Mouse (Mus musculus) c-Kit-positive CD71-positive TER-119-positive erythroid progenitor cells, embryonic 14.5 days (primary cell): ENCODE data around the gene Epb42.
"Not testable (repeated sequence)": the region's sequence is repeated elsewhere in the genome, so short reads cannot be mapped to it uniquely, and the experiment has no call there.

Experiments
- DNase-seq: peaks from one replicate; pipeline ENCODE4 v3.0.0-alpha.2; 2013; ENCODE audit warnings: low spot score

The Epb42 gene

GRCm38 (mm10) chr2:121007925-121008663 is 28.8 kb downstream of the Epb42 start, which contains the start of gene Ccndbp1:
Gene Ccndbp1, plus strand, starts transcription at chr2:121008403.
- DNase-seq: peak; percentile 87

- no peak for DNase-seq
These were observed 29.9 kb downstream of the Epb42 start for GRCm38 (mm10) chr2:121006986-121007385.

- DNase-seq: no peak
These were observed 32.7 kb downstream of the Epb42 start for GRCm38 (mm10) chr2:121004018-121004811.

- DNase-seq: no peak
These were observed 33.3 kb downstream of the Epb42 start for GRCm38 (mm10) chr2:121003586-121003985.

GRCm38 (mm10) chr2:120998863-120999262 is 38.0 kb downstream of the Epb42 start:
- DNase-seq: peak; percentile 31

- not testable (repeated sequence) for DNase-seq
These were observed 40.3 kb downstream of the Epb42 start for GRCm38 (mm10) chr2:120996607-120997006.

- DNase-seq: no peak
These were observed 45.7 kb downstream of the Epb42 start for GRCm38 (mm10) chr2:120991196-120991595.

GRCm38 (mm10) chr2:120985241-120985640 is 51.6 kb downstream of the Epb42 start:
- DNase-seq: peak; percentile 32

- no peak for DNase-seq
These were observed 53.3 kb downstream of the Epb42 start for GRCm38 (mm10) chr2:120983611-120984010.

GRCm38 (mm10) chr2:120980861-120981260 is 56.0 kb downstream of the Epb42 start:
- DNase-seq: no peak

GRCm38 (mm10) chr2:120979819-120980218 is 57.1 kb downstream of the Epb42 start:
- DNase-seq: no peak

GRCm38 (mm10) chr2:120978693-120979037 is 58.2 kb downstream of the Epb42 start:
- peak; percentile 22 for DNase-seq

- DNase-seq: no peak
These were observed 58.8 kb downstream of the Epb42 start for GRCm38 (mm10) chr2:120977926-120978692.

GRCm38 (mm10) chr2:120976990-120977925 is 59.6 kb downstream of the Epb42 start, which contains the start of gene Tmem62:
Gene Tmem62, plus strand, starts transcription at chr2:120977017.
- peak; percentile 72 for DNase-seq

GRCm38 (mm10) chr2:120976308-120976707 is 60.6 kb downstream of the Epb42 start:
- peak; percentile 57 for DNase-seq

GRCm38 (mm10) chr2:120972964-120973363 is 63.9 kb downstream of the Epb42 start:
- peak; percentile 38 for DNase-seq

- not testable (repeated sequence) for DNase-seq
These were observed 64.6 kb downstream of the Epb42 start for GRCm38 (mm10) chr2:120972257-120972656.

GRCm38 (mm10) chr2:120971766-120972165 is 65.1 kb downstream of the Epb42 start:
- no peak for DNase-seq

- peak; percentile 86 for DNase-seq
These were observed 66.3 kb downstream of the Epb42 start, which contains the start of gene Ubr1 for GRCm38 (mm10) chr2:120970559-120971080. Gene Ubr1, minus strand, starts transcription at chr2:120970715.

GRCm38 (mm10) chr2:120970045-120970539 is 66.8 kb downstream of the Epb42 start:
- no peak for DNase-seq
